Mouse (Mus musculus) kidney, embryonic 15.5 days (tissue): ENCODE measurements around the gene Dennd2a. TPM values are rescaled to one million over a fixed set of nuclear protein-coding genes. Genes with fewer than 3 reads are reported as not detected.
"Not testable (repeated sequence)": the region's sequence is repeated elsewhere in the genome, so short reads cannot be mapped to it uniquely, and the experiment has no call there.

Source experiments
- ATAC-seq: fragments of 200-750 bp; cut with Nextera tagmentation; replicated peaks from 2 replicates; pipeline ENCODE4 v1.8.0; 2017; ENCODE audit warnings: moderate TSS enrichment; ENCODE audit not compliant: low FRiP score
- H3K27ac ChIP-seq: fragments of 300-500 bp; sonication (generic); 2 replicates; pipeline ENCODE4 v1.5.1; 2015; ENCODE audit warnings: mild to moderate bottlenecking, inconsistent platforms
- H3K27me3 ChIP-seq: fragments of 300-500 bp; sonication (generic); 2 replicates; pipeline ENCODE4 v1.6.1; 2015; ENCODE audit warnings: inconsistent platforms
- H3K36me3 ChIP-seq: fragments of 300-500 bp; sonication (generic); 2 replicates; pipeline ENCODE4 v1.6.1; 2015; ENCODE audit warnings: inconsistent platforms
- H3K4me1 ChIP-seq: fragments of 300-500 bp; sonication (generic); 2 replicates; pipeline ENCODE4 v1.6.1; 2015; ENCODE audit warnings: inconsistent platforms
- H3K4me2 ChIP-seq: fragments of 300-500 bp; sonication (generic); 2 replicates; pipeline ENCODE4 v1.6.1; 2015; ENCODE audit warnings: moderate library complexity, mild to moderate bottlenecking, inconsistent platforms
- H3K4me3 ChIP-seq: fragments of 300-500 bp; sonication (generic); replicated peaks from 2 replicates; pipeline ENCODE4 v1.5.1; 2015; ENCODE audit warnings: mild to moderate bottlenecking, inconsistent platforms
- H3K9ac ChIP-seq: fragments of 300-500 bp; sonication (generic); 2 replicates; pipeline ENCODE4 v1.6.1; 2015; ENCODE audit warnings: mild to moderate bottlenecking, inconsistent platforms
- H3K9me3 ChIP-seq: fragments of 300-500 bp; sonication (generic); replicated peaks from 2 replicates; pipeline ENCODE4 v1.6.1; 2016; ENCODE audit warnings: inconsistent platforms
- WGBS: fragments of 180-500 bp; shearing (Covaris S2); methylation state at CpG from one replicate; pipeline ENCODE4 v1.1.7; 2015; ENCODE audit warnings: mixed read lengths; 5-methylcytosine and 5-hydroxymethylcytosine counted together
- polyA plus RNA-seq: library from polyadenylated mRNA; unstranded; fragments of >200 nt; fragmentation: Nextera tagmentation; extraction: Ambion mirVana; gene quantifications from 2 replicates; pipeline ENCODE4 v1.2.1, GENCODE M21; 2015

Dennd2a gene
- polyA plus RNA-seq, 1 experiment from 2014 or later = 24.0 TPM

- no peaks in the 10 kb centered on the region for H3K9me3 ChIP-seq
- WGBS = 32% methylated on average over 4 of the region's 4 CpGs
- no peak overlapping the region for H3K9ac ChIP-seq
- peak overlapping the region; percentile 73 for H3K4me3 ChIP-seq
- no peaks in the 10 kb centered on the region for H3K36me3 ChIP-seq
- H3K27me3 ChIP-seq = peaks cover 27% of the 10 kb centered on the region
- no peak overlapping the region for H3K27ac ChIP-seq
- H3K4me2 ChIP-seq = peak overlapping the region; percentile 74; the same call in 1 of the 2 replicates
- H3K4me1 ChIP-seq = peaks cover 9% of the 10 kb centered on the region
- no peak for ATAC-seq
Observed at GRCm38 (mm10) chr6:39420867-39421266, 136.8 kb downstream of the Dennd2a start.

GRCm38 (mm10) chr6:39419851-39420721 is 137.6 kb downstream of the Dennd2a start, which contains the start of gene Mkrn1:
TSS of gene Mkrn1 (minus strand) at chr6:39420462.
- Histone ChIP-seq H3K27ac (peak within 1 kb of the TSS; percentile 88), H3K9me3 (no peaks in the 10 kb centered on the region), H3K4me3 (peak within 1 kb of the TSS; percentile 73), H3K27me3 (peaks cover 27% of the 10 kb centered on the region), H3K36me3 (no peaks in the 10 kb centered on the region), H3K4me1 (peaks cover 9% of the 10 kb centered on the region), H3K9ac (peak within 1 kb of the TSS; percentile 71), H3K4me2 (peak within 1 kb of the TSS; percentile 74)
- peak; percentile 95 for ATAC-seq
- under 1% methylated on average over 77 of the region's 82 CpGs for WGBS

GRCm38 (mm10) chr6:39419386-39419850 is 138.2 kb downstream of the Dennd2a start:
- H3K4me3 ChIP-seq = peak overlapping the region; percentile 73
- H3K27me3 ChIP-seq = peaks cover 27% of the 10 kb centered on the region
- under 1% methylated on average over 43 of the region's 43 CpGs for WGBS
- H3K27ac ChIP-seq = peak overlapping the region; percentile 88
- no peaks in the 10 kb centered on the region for H3K9me3 ChIP-seq
- peak overlapping the region; percentile 74 for H3K4me2 ChIP-seq
- no peaks in the 10 kb centered on the region for H3K36me3 ChIP-seq
- H3K4me1 ChIP-seq = peaks cover 9% of the 10 kb centered on the region
- H3K9ac ChIP-seq = peak overlapping the region; percentile 71
- no peak; the same call in 1 of the 2 replicates for ATAC-seq

DNA sequence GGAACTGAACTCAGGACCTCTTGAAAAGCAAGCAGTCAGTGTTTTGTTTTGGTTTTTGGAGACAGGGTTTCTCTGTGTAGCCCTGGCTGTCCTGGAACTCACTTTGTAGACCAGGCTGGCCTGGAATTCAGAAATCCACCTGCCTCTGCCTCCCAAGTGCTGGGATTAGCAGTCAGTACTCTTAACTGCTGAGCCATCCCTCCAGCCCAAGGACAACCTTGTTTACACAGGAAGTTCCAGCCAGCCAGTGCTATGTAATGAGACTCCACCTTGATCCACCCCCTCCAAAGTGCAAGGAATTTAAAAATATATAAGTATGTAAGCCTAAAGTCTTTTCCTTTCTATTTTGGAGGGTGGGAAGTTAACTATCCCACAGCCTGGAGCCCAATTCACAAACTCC is 141.0 kb downstream of the Dennd2a start:
- not testable (repeated sequence) for ATAC-seq, H3K9ac ChIP-seq, H3K36me3 ChIP-seq, H3K4me3 ChIP-seq, H3K27ac ChIP-seq, H3K4me1 ChIP-seq, H3K9me3 ChIP-seq, H3K4me2 ChIP-seq
- peaks cover 17% of the 10 kb centered on the region for H3K27me3 ChIP-seq

GRCm38 (mm10) chr6:39415762-39416161 is 141.9 kb downstream of the Dennd2a start:
- Histone ChIP-seq H3K4me2 (no peak overlapping the region), H3K4me3 (no peak overlapping the region), H3K36me3 (no peaks in the 10 kb centered on the region), H3K27me3 (peaks cover 12% of the 10 kb centered on the region; the same call in 1 of the 2 replicates), H3K4me1 (peaks cover 9% of the 10 kb centered on the region), H3K9ac (no peak overlapping the region), H3K27ac (no peak overlapping the region), H3K9me3 (no peaks in the 10 kb centered on the region)
- WGBS = 62% methylated on average over 3 of the region's 5 CpGs
- no peak for ATAC-seq

DNA sequence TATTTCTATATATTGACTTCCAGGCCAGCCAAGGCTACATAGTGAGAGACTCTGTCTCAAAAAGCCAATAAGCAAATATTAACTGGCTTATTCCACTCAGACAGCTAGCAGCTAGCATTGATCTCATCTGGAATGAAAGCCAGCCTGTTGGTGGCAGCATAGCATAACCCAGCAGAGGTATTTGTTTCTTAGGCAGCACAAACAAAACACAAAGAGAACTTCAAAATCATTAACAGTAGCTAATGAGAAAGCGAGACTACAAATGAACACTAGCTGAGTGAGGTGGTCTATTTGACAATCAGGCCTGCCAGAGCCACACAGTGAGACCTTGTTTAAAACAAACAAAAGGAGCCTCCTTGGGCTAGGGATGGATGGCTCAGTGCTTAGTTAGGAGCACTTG is 143.6 kb downstream of the Dennd2a start:
- Histone ChIP-seq H3K9me3 (no peaks in the 10 kb centered on the region), H3K9ac (no peak overlapping the region), H3K27ac (no peak overlapping the region), H3K27me3 (peaks cover 9% of the 10 kb centered on the region; the same call in 1 of the 2 replicates), H3K4me3 (no peak overlapping the region), H3K36me3 (peaks cover 2% of the 10 kb centered on the region; the same call in 1 of the 2 replicates), H3K4me1 (peaks cover 5% of the 10 kb centered on the region), H3K4me2 (no peak overlapping the region)
- ATAC-seq = no peak
- 89% methylated on average over 1 of the region's 1 CpGs for WGBS

Other genes with a start within 250 kb of the Dennd2a start
- 52.5 and 53.9 TPM in 2 replicates for gene Slc37a3, start 180.2 kb downstream of the Dennd2a start, polyA plus RNA-seq
- gene Rab19, start 176.7 kb downstream of the Dennd2a start, polyA plus RNA-seq = 1.7 and 2.3 TPM in 2 replicates
- gene Mkrn1, start 137.4 kb downstream of the Dennd2a start, polyA plus RNA-seq = 59.8 and 60.2 TPM in 2 replicates
- 27.4 TPM in 2 replicates for gene Adck2, start 16.0 kb upstream of the Dennd2a start, polyA plus RNA-seq
- 2.2 TPM in 1 of 2 replicates, not detected in the other for gene Gm42420, start 27.9 kb upstream of the Dennd2a start, polyA plus RNA-seq
- gene Ndufb2, start 34.7 kb upstream of the Dennd2a start, polyA plus RNA-seq = 347 and 379 TPM in 2 replicates
- 16.3 and 17.3 TPM in 2 replicates for gene Braf, start 167.6 kb upstream of the Dennd2a start, polyA plus RNA-seq